Mouse (Mus musculus) lung, embryonic 16.5 days (tissue): Measurements from ENCODE around the gene Plin3. TPM values are rescaled to one million over a fixed set of nuclear protein-coding genes. Genes with fewer than 3 reads are reported as not detected.

Experiments
- ATAC-seq: fragments of 200-750 bp; cut with Nextera tagmentation; 2 replicates; pipeline ENCODE4 v1.8.0; 2017; ENCODE audit warnings: low read depth, mild to moderate bottlenecking, moderate library complexity
- H3K27ac ChIP-seq: fragments of 300-500 bp; sonication (generic); 2 replicates; pipeline ENCODE4 v1.5.1; 2014; ENCODE audit warnings: mild to moderate bottlenecking, control low read depth, low read length
- H3K27me3 ChIP-seq: fragments of 300-500 bp; sonication (generic); 2 replicates; pipeline ENCODE4 v1.6.1; 2014; ENCODE audit warnings: low read depth, low read length, mixed read lengths; ENCODE audit not compliant: control insufficient read depth, insufficient read depth
- H3K36me3 ChIP-seq: fragments of 300-500 bp; sonication (generic); 2 replicates; pipeline ENCODE4 v1.6.1; 2014; ENCODE audit warnings: low read length; ENCODE audit not compliant: control insufficient read depth, insufficient read depth
- H3K4me1 ChIP-seq: fragments of 300-500 bp; sonication (generic); replicated peaks from 2 replicates; pipeline ENCODE4 v1.6.1; 2014; ENCODE audit warnings: low read length, mixed read lengths; ENCODE audit not compliant: control insufficient read depth, insufficient read depth
- H3K4me2 ChIP-seq: fragments of 300-500 bp; sonication (generic); 2 replicates; pipeline ENCODE4 v1.6.1; 2014; ENCODE audit warnings: low read depth, low read length, control low read depth
- H3K4me3 ChIP-seq: fragments of 300-500 bp; sonication (generic); 2 replicates; pipeline ENCODE4 v1.5.1; 2014; ENCODE audit warnings: mild to moderate bottlenecking, low read length, control low read depth
- H3K9ac ChIP-seq: fragments of 300-500 bp; sonication (generic); 2 replicates; pipeline ENCODE4 v1.6.1; 2014; ENCODE audit warnings: low read length, control low read depth
- H3K9me3 ChIP-seq: fragments of 300-500 bp; sonication (generic); 2 replicates; pipeline ENCODE4 v1.6.1; 2016; ENCODE audit warnings: low read length; ENCODE audit not compliant: control insufficient read depth
- WGBS: fragments of 180-500 bp; shearing (Covaris S2); extraction: QIAGEN DNeasy Blood & Tissue Kit; methylation state at CpG from one replicate; pipeline ENCODE4 v1.1.7; 2014; 5-methylcytosine and 5-hydroxymethylcytosine counted together
- microRNA counts: library from miRNA; unstranded; fragments of <30 nt; microRNA quantifications from one replicate; lab custom pipeline; 2016
- microRNA-seq: library from miRNA; unstranded; fragments of <30 nt; microRNA quantifications from one replicate; pipeline ENCODE4, GENCODE M21; 2016
- polyA plus RNA-seq: library from polyadenylated mRNA; unstranded; fragments of >200 nt; fragmentation: Nextera tagmentation; extraction: Ambion mirVana; gene quantifications from 2 replicates; pipeline ENCODE4 v1.2.1, GENCODE M21; 2015

Plin3 gene
- polyA plus RNA-seq, 1 experiment from 2014 or later = 90.2 TPM

GRCm38 (mm10) chr17:56251136-56251829, 41.4 kb downstream of the Plin3 start:
- Histone ChIP-seq H3K27me3 (no peaks in the 10 kb centered on the region), H3K4me3 (no peak overlapping the region), H3K36me3 (no peaks in the 10 kb centered on the region), H3K9ac (no peak overlapping the region), H3K4me2 (peak overlapping the region; percentile 40), H3K4me1 (peaks cover 12% of the 10 kb centered on the region), H3K27ac (peak overlapping the region; percentile 86), H3K9me3 (no peaks in the 10 kb centered on the region)
- 23% methylated on average over 6 of the region's 6 CpGs for WGBS
- ATAC-seq = peak; percentile 53

GRCm38 (mm10) chr17:56245608-56246007, 47.1 kb downstream of the Plin3 start:
- H3K9me3 ChIP-seq = no peaks in the 10 kb centered on the region
- no peaks in the 10 kb centered on the region for H3K36me3 ChIP-seq
- WGBS = 52% methylated on average over 7 of the region's 7 CpGs
- no peaks in the 10 kb centered on the region for H3K4me1 ChIP-seq
- no peaks in the 10 kb centered on the region; the same call in 1 of the 2 replicates for H3K27me3 ChIP-seq
- no peak overlapping the region for H3K4me2 ChIP-seq
- H3K27ac ChIP-seq = no peak overlapping the region
- no peak overlapping the region for H3K9ac ChIP-seq
- ATAC-seq = no peak
- no peak overlapping the region for H3K4me3 ChIP-seq

- Histone ChIP-seq H3K4me3 (no peak overlapping the region), H3K27ac (no peak overlapping the region), H3K27me3 (no peaks in the 10 kb centered on the region; the same call in 1 of the 2 replicates), H3K4me1 (no peaks in the 10 kb centered on the region), H3K36me3 (no peaks in the 10 kb centered on the region), H3K9me3 (no peaks in the 10 kb centered on the region), H3K9ac (no peak overlapping the region), H3K4me2 (no peak overlapping the region)
- ATAC-seq = peak; percentile 83
- WGBS = 1% methylated on average over 33 of the region's 33 CpGs
Measured at GRCm38 (mm10) chr17:56241541-56242401, 50.9 kb downstream of the Plin3 start.

GRCm38 (mm10) chr17:56233818-56234469, 58.7 kb downstream of the Plin3 start:
- 2% methylated on average over 14 of the region's 14 CpGs for WGBS
- peak; percentile 41; the same call in 1 of the 2 replicates for ATAC-seq

GRCm38 (mm10) chr17:56233389-56233788, 59.3 kb downstream of the Plin3 start:
- 48% methylated on average over 8 of the region's 8 CpGs for WGBS
- no peak overlapping the region for H3K9ac ChIP-seq
- no peaks in the 10 kb centered on the region for H3K9me3 ChIP-seq
- no peak overlapping the region for H3K4me3 ChIP-seq
- no peaks in the 10 kb centered on the region for H3K4me1 ChIP-seq
- no peak overlapping the region for H3K27ac ChIP-seq
- H3K27me3 ChIP-seq = no peaks in the 10 kb centered on the region
- no peaks in the 10 kb centered on the region for H3K36me3 ChIP-seq
- no peak overlapping the region for H3K4me2 ChIP-seq
- ATAC-seq = no peak

More at GRCm38 (mm10) chr17:56233818-56234469, 58.7 kb downstream of the Plin3 start:
- no peak overlapping the region for H3K4me3 ChIP-seq
- no peaks in the 10 kb centered on the region for H3K36me3 ChIP-seq
- no peaks in the 10 kb centered on the region for H3K27me3 ChIP-seq
- no peak overlapping the region for H3K27ac ChIP-seq
- no peak overlapping the region for H3K9ac ChIP-seq
- H3K4me1 ChIP-seq = no peaks in the 10 kb centered on the region
- no peak overlapping the region for H3K4me2 ChIP-seq
- no peaks in the 10 kb centered on the region for H3K9me3 ChIP-seq

- H3K4me2 ChIP-seq = no peak overlapping the region
- H3K27me3 ChIP-seq = no peaks in the 10 kb centered on the region
- no peak overlapping the region for H3K4me3 ChIP-seq
- WGBS = 51% methylated on average over 10 of the region's 10 CpGs
- ATAC-seq = no peak
- no peaks in the 10 kb centered on the region for H3K36me3 ChIP-seq
- no peaks in the 10 kb centered on the region for H3K4me1 ChIP-seq
- no peak overlapping the region for H3K9ac ChIP-seq
- no peaks in the 10 kb centered on the region for H3K9me3 ChIP-seq
- H3K27ac ChIP-seq = no peak overlapping the region
Measured at GRCm38 (mm10) chr17:56229943-56230342, 62.7 kb downstream of the Plin3 start.

MicroRNAs encoded within 50 kb of the gene (microRNA counts, 519-probe panel; counts per million panel counts)
- microRNA mmu-miR-7b (lab: Ali Mortazavi, UCI) = 1,753 counts per million, percentile 27 among the panel's probes with 10 or more counts

Small RNA genes lying within 50 kb of the gene (microRNA-seq; reads per million reads assigned to microRNA genes)
- 42.1 reads per million, percentile 40 among the genes with 10 or more reads in this experiment for gene Mir7b

Other genes with a start within 250 kb of the Plin3 start
- 38.8 and 41.6 TPM in 2 replicates for gene Ubxn6, start 217.8 kb downstream of the Plin3 start, polyA plus RNA-seq
- 95.2 and 96.7 TPM in 2 replicates for gene Hdgfl2, start 213.2 kb downstream of the Plin3 start, polyA plus RNA-seq
- gene Plin4, start 183.1 kb downstream of the Plin3 start, polyA plus RNA-seq = 0.15 and 0.28 TPM in 2 replicates
- 1.3 and 2.1 TPM in 2 replicates for gene Plin5, start 175.3 kb downstream of the Plin3 start, polyA plus RNA-seq
- 0.59 and 1.4 TPM in 2 replicates for gene Lrg1, start 170.9 kb downstream of the Plin3 start, polyA plus RNA-seq
- gene Sema6b, start 152.5 kb downstream of the Plin3 start, polyA plus RNA-seq = 1.2 and 1.7 TPM in 2 replicates
- 15.5 and 17.3 TPM in 2 replicates for gene Tnfaip8l1, start 130.4 kb downstream of the Plin3 start, polyA plus RNA-seq
- gene Mydgf, start 109.0 kb downstream of the Plin3 start, polyA plus RNA-seq = 93.0 and 110 TPM in 2 replicates
- gene Dpp9, start 74.0 kb downstream of the Plin3 start, polyA plus RNA-seq = 38.7 and 41.4 TPM in 2 replicates
- gene Fem1a, start 36.1 kb downstream of the Plin3 start, polyA plus RNA-seq = 11.0 and 12.1 TPM in 2 replicates
- gene Ticam1, start 16.1 kb downstream of the Plin3 start, polyA plus RNA-seq = 5.5 and 5.7 TPM in 2 replicates
- not detected in 2 replicates for gene Arrdc5, start 7.4 kb upstream of the Plin3 start, polyA plus RNA-seq
- 124 and 130 TPM in 2 replicates for gene Uhrf1, start 10.4 kb upstream of the Plin3 start, polyA plus RNA-seq
- gene Kdm4b, start 33.2 kb upstream of the Plin3 start, polyA plus RNA-seq = 26.6 and 28.4 TPM in 2 replicates
- gene Ptprs, start 183.6 kb upstream of the Plin3 start, polyA plus RNA-seq = 59.1 and 59.9 TPM in 2 replicates
- not detected in 2 replicates for gene Znrf4, start 219.6 kb upstream of the Plin3 start, polyA plus RNA-seq